Mouse (Mus musculus): Measurements from ENCODE around the gene Psenen.

DNA sequence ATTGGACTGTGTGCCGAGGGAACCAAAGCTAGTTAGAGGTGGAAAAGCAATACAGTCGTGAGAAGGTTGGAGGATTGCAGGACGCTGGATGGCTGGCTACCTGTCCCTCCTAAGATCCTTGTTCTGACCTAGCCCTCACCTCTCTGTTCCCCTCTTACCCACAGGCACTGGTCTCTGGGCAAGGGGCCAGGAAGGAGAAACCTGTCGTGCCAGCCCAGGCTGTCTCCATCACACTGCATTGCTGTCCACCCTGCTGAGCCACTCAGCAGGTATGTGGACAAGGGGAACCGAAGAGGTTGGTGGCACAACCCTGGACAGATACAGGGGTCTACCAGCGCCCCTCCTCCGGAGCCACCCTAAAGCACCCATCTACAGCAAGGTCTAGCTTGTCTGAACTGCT lies 37.2 kb upstream of the Psenen start:
- TF ChIP-seq CTCF (IDR thresholded peaks at IDR 0.05; ENCODE audit: borderline replicate concordance, insufficient read depth, low read length) (no peak), POLR2A (IDR thresholded peaks at IDR 0.05; ENCODE audit: low read depth, low read length) (no peak)

Data from embryonic fibroblast, embryonic 13.5 days (primary cell).